Mouse (Mus musculus): ENCODE results near the gene Chst4. TPM values are rescaled to one million over a fixed set of nuclear protein-coding genes. Genes with fewer than 3 reads are reported as not detected.

The Chst4 gene
- total and polyA plus RNA-seq, 3 experiments, result not detected

GRCm38 (mm10) chr8:109987776-109988175 lies 51.8 kb downstream of the Chst4 start:
- TF ChIP-seq GATA2 (IDR thresholded peaks at IDR 0.05; ENCODE audit: borderline replicate concordance, low read depth, low read length) (no peak), TAL1 (conservative IDR thresholded peaks at IDR 0.05; ENCODE audit: low read depth, low read length) (no peak), CTCF (IDR thresholded peaks at IDR 0.05; ENCODE audit: low read depth, low read length) (no peak), GATA1 (IDR thresholded peaks at IDR 0.05; ENCODE audit: borderline replicate concordance, low read length) (no peak), POLR2AphosphoS5 (IDR thresholded peaks at IDR 0.05; ENCODE audit: insufficient replicate concordance, low read depth, low read length) (no peak)
- Histone ChIP-seq H3K9me3 (replicated peaks) (no peaks in the 10 kb centered on the region), H3K27me3 (ENCODE audit: insufficient read depth, low read length) (0 out of 2 replicates have a peak, but pooled peaks cover 2% of the 10 kb centered on the region), H3K4me1 (ENCODE audit: insufficient read depth, low read depth, low read length) (no peaks in the 10 kb centered on the region), H3K4me3 (ENCODE audit: low read depth, low read length) (no peak overlapping the region), H3K36me3 (replicated peaks) (no peaks in the 10 kb centered on the region)
- DNase-seq (ENCODE audit: low spot score) (no peak), ATAC-seq (ENCODE audit: extremely low read depth, insufficient number of reproducible peaks, low FRiP score, poor library complexity, severe bottlenecking) (no peak)

- H3K4me3 ChIP-seq (ENCODE audit: low read depth, low read length), result no peak overlapping the region
- H3K9me3 ChIP-seq (replicated peaks), result no peaks in the 10 kb centered on the region
- H3K27me3 ChIP-seq (ENCODE audit: insufficient read depth, low read length), result 0 out of 2 replicates have a peak, but pooled peaks cover 2% of the 10 kb centered on the region
- TF ChIP-seq GATA1 (IDR thresholded peaks at IDR 0.05; ENCODE audit: borderline replicate concordance, low read length) (no peak), GATA2 (IDR thresholded peaks at IDR 0.05; ENCODE audit: borderline replicate concordance, low read depth, low read length) (no peak), TAL1 (conservative IDR thresholded peaks at IDR 0.05; ENCODE audit: low read depth, low read length) (no peak), POLR2AphosphoS5 (IDR thresholded peaks at IDR 0.05; ENCODE audit: insufficient replicate concordance, low read depth, low read length) (no peak), CTCF (IDR thresholded peaks at IDR 0.05; ENCODE audit: low read depth, low read length) (no peak)
- H3K36me3 ChIP-seq (replicated peaks), result no peaks in the 10 kb centered on the region
- H3K4me1 ChIP-seq (ENCODE audit: insufficient read depth, low read depth, low read length), result no peaks in the 10 kb centered on the region
- DNase-seq (ENCODE audit: low spot score) (no peak), ATAC-seq (ENCODE audit: extremely low read depth, insufficient number of reproducible peaks, low FRiP score, poor library complexity, severe bottlenecking) (no peak)
Measured at GRCm38 (mm10) chr8:109986384-109986783, 53.2 kb downstream of the Chst4 start.

GRCm38 (mm10) chr8:109983944-109984343 lies 55.6 kb downstream of the Chst4 start:
- H3K36me3 ChIP-seq (replicated peaks), result no peaks in the 10 kb centered on the region
- 0 out of 2 replicates have a peak, but pooled peaks cover 2% of the 10 kb centered on the region for H3K27me3 ChIP-seq (ENCODE audit: insufficient read depth, low read length)
- H3K4me1 ChIP-seq (ENCODE audit: insufficient read depth, low read depth, low read length), result no peaks in the 10 kb centered on the region
- TF ChIP-seq CTCF (IDR thresholded peaks at IDR 0.05; ENCODE audit: low read depth, low read length), result no peak
- TF ChIP-seq GATA2 (IDR thresholded peaks at IDR 0.05; ENCODE audit: borderline replicate concordance, low read depth, low read length), result no peak
- TF ChIP-seq POLR2AphosphoS5 (IDR thresholded peaks at IDR 0.05; ENCODE audit: insufficient replicate concordance, low read depth, low read length), result no peak
- no peak for TF ChIP-seq GATA1 (IDR thresholded peaks at IDR 0.05; ENCODE audit: borderline replicate concordance, low read length)
- no peak for TF ChIP-seq TAL1 (conservative IDR thresholded peaks at IDR 0.05; ENCODE audit: low read depth, low read length)
- DNase-seq (ENCODE audit: low spot score), result no peak
- H3K4me3 ChIP-seq (ENCODE audit: low read depth, low read length), result no peak overlapping the region
- no peaks in the 10 kb centered on the region for H3K9me3 ChIP-seq (replicated peaks)
- no peak for ATAC-seq (ENCODE audit: extremely low read depth, insufficient number of reproducible peaks, low FRiP score, poor library complexity, severe bottlenecking)

DNA sequence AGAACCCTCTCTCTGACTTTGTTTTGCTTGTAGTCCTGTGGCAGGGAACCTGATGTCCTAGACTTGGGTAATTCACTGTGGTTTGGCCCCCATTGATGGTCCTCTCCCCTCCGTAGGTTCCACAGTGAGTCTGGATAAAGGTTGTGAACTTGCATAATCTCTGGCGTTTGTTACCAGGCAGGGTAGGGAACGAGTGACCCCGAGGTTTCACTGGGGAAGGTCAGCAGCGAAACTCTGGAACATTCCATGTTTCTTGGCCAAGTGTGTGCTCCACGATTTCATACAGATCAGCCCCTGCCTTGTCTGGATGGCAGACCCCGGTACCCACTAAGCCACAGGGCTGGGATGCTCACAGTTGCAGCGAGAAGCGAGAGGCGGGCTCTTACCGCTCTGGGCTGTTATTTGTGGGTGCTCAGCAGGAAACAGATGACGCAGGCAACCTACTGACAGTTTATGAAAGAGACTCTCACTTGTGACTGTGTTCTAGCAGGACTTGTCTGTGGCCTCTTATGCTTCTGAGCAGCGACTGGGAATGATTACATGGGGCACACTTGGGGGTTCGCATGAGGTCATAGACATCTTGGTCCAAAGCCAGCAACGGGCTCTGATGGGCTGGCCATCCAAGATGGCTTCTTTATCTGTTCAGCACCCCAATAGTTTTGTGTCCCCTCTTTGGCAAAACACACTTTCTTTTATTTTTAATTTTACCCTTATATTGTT lies 57.0 kb downstream of the Chst4 start:
- no peaks in the 10 kb centered on the region for H3K36me3 ChIP-seq (replicated peaks)
- H3K4me1 ChIP-seq (ENCODE audit: insufficient read depth, low read depth, low read length), result no peaks in the 10 kb centered on the region
- H3K9me3 ChIP-seq (replicated peaks), result no peaks in the 10 kb centered on the region
- H3K4me3 ChIP-seq (ENCODE audit: low read depth, low read length), result no peak overlapping the region
- H3K27me3 ChIP-seq (ENCODE audit: insufficient read depth, low read length), result 0 out of 2 replicates have a peak, but pooled peaks cover 2% of the 10 kb centered on the region
- TF ChIP-seq GATA1 (IDR thresholded peaks at IDR 0.05; ENCODE audit: borderline replicate concordance, low read length), result no peak
- no peak for TF ChIP-seq GATA2 (IDR thresholded peaks at IDR 0.05; ENCODE audit: borderline replicate concordance, low read depth, low read length)
- TF ChIP-seq TAL1 (conservative IDR thresholded peaks at IDR 0.05; ENCODE audit: low read depth, low read length), result no peak
- no peak for TF ChIP-seq CTCF (IDR thresholded peaks at IDR 0.05; ENCODE audit: low read depth, low read length)
- DNase-seq (ENCODE audit: low spot score) (no peak), ATAC-seq (ENCODE audit: extremely low read depth, insufficient number of reproducible peaks, low FRiP score, poor library complexity, severe bottlenecking) (no peak)

- ATAC-seq (ENCODE audit: extremely low read depth, insufficient number of reproducible peaks, low FRiP score, poor library complexity, severe bottlenecking), result no peak
- Histone ChIP-seq H3K27me3 (ENCODE audit: insufficient read depth, low read length) (no peaks in the 10 kb centered on the region), H3K9me3 (replicated peaks) (no peaks in the 10 kb centered on the region), H3K4me1 (ENCODE audit: insufficient read depth, low read depth, low read length) (no peaks in the 10 kb centered on the region), H3K36me3 (replicated peaks) (no peaks in the 10 kb centered on the region), H3K4me3 (ENCODE audit: low read depth, low read length) (no peak overlapping the region)
- no peak for DNase-seq (ENCODE audit: low spot score)
- no peak for TF ChIP-seq GATA2 (IDR thresholded peaks at IDR 0.05; ENCODE audit: borderline replicate concordance, low read depth, low read length)
- no peak for TF ChIP-seq CTCF (IDR thresholded peaks at IDR 0.05; ENCODE audit: low read depth, low read length)
- no peak for TF ChIP-seq POLR2AphosphoS5 (IDR thresholded peaks at IDR 0.05; ENCODE audit: insufficient replicate concordance, low read depth, low read length)
- TF ChIP-seq GATA1 (IDR thresholded peaks at IDR 0.05; ENCODE audit: borderline replicate concordance, low read length), result no peak
- no peak for TF ChIP-seq TAL1 (conservative IDR thresholded peaks at IDR 0.05; ENCODE audit: low read depth, low read length)
Measured at GRCm38 (mm10) chr8:109979339-109979738, 60.2 kb downstream of the Chst4 start.

Other genes starting within 250 kb of the Chst4 start
- 9.5 and 15.0 TPM in 2 replicates for gene Phlpp2, start 171.2 kb downstream of the Chst4 start, total RNA-seq (2014; fragmentation: Nextera tagmentation)
- gene Phlpp2, start 171.2 kb downstream of the Chst4 start, total RNA-seq (2017), result 4.8 and 6.5 TPM in 2 replicates
- 2.9 and 3.7 TPM in 2 replicates for gene Phlpp2, start 171.2 kb downstream of the Chst4 start, polyA plus RNA-seq (2012)
- gene Marveld3, start 77.5 kb downstream of the Chst4 start, total RNA-seq (2014; fragmentation: Nextera tagmentation), result not detected in 2 replicates
- gene Marveld3, start 77.5 kb downstream of the Chst4 start, total RNA-seq (2017), result 0.16 TPM in 1 of 2 replicates, not detected in the other
- gene Marveld3, start 77.5 kb downstream of the Chst4 start, polyA plus RNA-seq (2012), result not detected in 2 replicates
- gene Tat, start 49.3 kb downstream of the Chst4 start, total RNA-seq (2014; fragmentation: Nextera tagmentation), result not detected in 2 replicates
- gene Tat, start 49.3 kb downstream of the Chst4 start, total RNA-seq (2017), result 0.22 TPM in 1 of 2 replicates, not detected in the other
- not detected in 2 replicates for gene Tat, start 49.3 kb downstream of the Chst4 start, polyA plus RNA-seq (2012)
- not detected in 2 replicates for gene Zfp612, start 40.0 kb upstream of the Chst4 start, total RNA-seq (2014; fragmentation: Nextera tagmentation)
- gene Zfp612, start 40.0 kb upstream of the Chst4 start, total RNA-seq (2017), result 0.12 and 0.44 TPM in 2 replicates
- not detected in 2 replicates for gene Zfp612, start 40.0 kb upstream of the Chst4 start, polyA plus RNA-seq (2012)
- gene Gm21964, start 61.5 kb upstream of the Chst4 start, total RNA-seq (2014; fragmentation: Nextera tagmentation), result not detected in 2 replicates
- gene Gm21964, start 61.5 kb upstream of the Chst4 start, total RNA-seq (2017), result 0.12 TPM in 1 of 2 replicates, not detected in the other
- not detected in 2 replicates for gene Gm21964, start 61.5 kb upstream of the Chst4 start, polyA plus RNA-seq (2012)
- not detected in 2 replicates for gene Gm17720, start 63.0 kb upstream of the Chst4 start, total RNA-seq (2014; fragmentation: Nextera tagmentation)
- gene Gm17720, start 63.0 kb upstream of the Chst4 start, total RNA-seq (2017), result not detected in 2 replicates
- not detected in 2 replicates for gene Gm17720, start 63.0 kb upstream of the Chst4 start, polyA plus RNA-seq (2012)
- gene Calb2, start 128.5 kb upstream of the Chst4 start, total RNA-seq (2014; fragmentation: Nextera tagmentation), result not detected in 2 replicates
- not detected in 2 replicates for gene Calb2, start 128.5 kb upstream of the Chst4 start, total RNA-seq (2017)
- gene Calb2, start 128.5 kb upstream of the Chst4 start, polyA plus RNA-seq (2012), result not detected in 2 replicates
- gene Cmtr2, start 175.9 kb upstream of the Chst4 start, total RNA-seq (2014; fragmentation: Nextera tagmentation), result 10.5 and 12.2 TPM in 2 replicates
- 14.4 and 17.1 TPM in 2 replicates for gene Cmtr2, start 175.9 kb upstream of the Chst4 start, total RNA-seq (2017)
- 1.3 and 1.5 TPM in 2 replicates for gene Cmtr2, start 175.9 kb upstream of the Chst4 start, polyA plus RNA-seq (2012)
- not detected in 2 replicates for gene Hydin, start 227.2 kb upstream of the Chst4 start, total RNA-seq (2014; fragmentation: Nextera tagmentation)
- under 0.01 and 0.05 TPM in 2 replicates for gene Hydin, start 227.2 kb upstream of the Chst4 start, total RNA-seq (2017)
- gene Hydin, start 227.2 kb upstream of the Chst4 start, polyA plus RNA-seq (2012), result not detected in 2 replicates